Mouse (Mus musculus) neural tube, embryonic 13.5 days (tissue): ENCODE measurements around the gene Gm6176. TPM values are rescaled to one million over a fixed set of nuclear protein-coding genes. Genes with fewer than 3 reads are reported as not detected.
"Not testable (repeated sequence)": the region's sequence is repeated elsewhere in the genome, so short reads cannot be mapped to it uniquely, and the experiment has no call there.

Experiments used
- ATAC-seq: fragments of 200-750 bp; cut with Nextera tagmentation; 2 replicates; pipeline ENCODE4 v1.8.0; 2017; ENCODE audit warnings: low read depth, mild to moderate bottlenecking, moderate TSS enrichment, moderate library complexity
- H3K27ac ChIP-seq: fragments of 300-500 bp; sonication (generic); replicated peaks from 2 replicates; pipeline ENCODE4 v1.5.1; 2015; ENCODE audit warnings: moderate library complexity, mild to moderate bottlenecking, inconsistent platforms
- H3K27me3 ChIP-seq: fragments of 300-500 bp; sonication (generic); 2 replicates; pipeline ENCODE4 v1.6.1; 2015; ENCODE audit warnings: mild to moderate bottlenecking, inconsistent platforms
- H3K36me3 ChIP-seq: fragments of 300-500 bp; sonication (generic); 2 replicates; pipeline ENCODE4 v1.6.1; 2015; ENCODE audit warnings: mild to moderate bottlenecking, inconsistent platforms
- H3K4me1 ChIP-seq: fragments of 300-500 bp; sonication (generic); replicated peaks from 2 replicates; pipeline ENCODE4 v1.6.1; 2015; ENCODE audit warnings: inconsistent platforms
- H3K4me2 ChIP-seq: fragments of 300-500 bp; sonication (generic); 2 replicates; pipeline ENCODE4 v1.6.1; 2015; ENCODE audit warnings: inconsistent platforms, mild to moderate bottlenecking, moderate library complexity
- H3K4me3 ChIP-seq: fragments of 300-500 bp; sonication (generic); 2 replicates; pipeline ENCODE4 v1.5.1; 2015; ENCODE audit warnings: mild to moderate bottlenecking, inconsistent platforms
- H3K9ac ChIP-seq: fragments of 300-500 bp; sonication (generic); 2 replicates; pipeline ENCODE4 v1.6.1; 2015; ENCODE audit warnings: moderate library complexity, mild to moderate bottlenecking, inconsistent platforms
- H3K9me3 ChIP-seq: fragments of 300-500 bp; sonication (generic); 2 replicates; pipeline ENCODE4 v1.6.1; 2016; ENCODE audit warnings: inconsistent platforms
- WGBS: fragments of 180-500 bp; shearing (Covaris S2); methylation state at CpG from one replicate; pipeline ENCODE4 v1.1.7; 2015; 5-methylcytosine and 5-hydroxymethylcytosine counted together
- polyA plus RNA-seq: library from polyadenylated mRNA; unstranded; fragments of >200 nt; fragmentation: Nextera tagmentation; extraction: Ambion mirVana; gene quantifications from 2 replicates; pipeline ENCODE4 v1.2.1, GENCODE M21; 2015

The Gm6176 gene
- polyA plus RNA-seq: not detected in 2 replicates

- ATAC-seq: not testable (repeated sequence)
Observed at GRCm38 (mm10) chr7:22056205-22056604, at the start of gene Gm6176. TSS of gene Gm6176 (minus strand) at chr7:22056305.

GRCm38 (mm10) chr7:22068757-22069156, 12.7 kb upstream of the Gm6176 start, which contains the start of gene Vmn1r139:
TSS of gene Vmn1r139 (plus strand) at chr7:22069057.
- not testable (repeated sequence) for H3K36me3 ChIP-seq, H3K9me3 ChIP-seq, H3K4me3 ChIP-seq, H3K27me3 ChIP-seq, H3K4me2 ChIP-seq, H3K4me1 ChIP-seq, H3K9ac ChIP-seq, H3K27ac ChIP-seq, ATAC-seq
- WGBS: no CpG with 5 or more reads among the region's 7 CpGs

More at GRCm38 (mm10) chr7:22056205-22056604, at the start of gene Gm6176:
- not testable (repeated sequence) for H3K9ac ChIP-seq, H3K4me3 ChIP-seq, H3K36me3 ChIP-seq, H3K27me3 ChIP-seq, H3K9me3 ChIP-seq, H3K4me2 ChIP-seq, H3K27ac ChIP-seq, H3K4me1 ChIP-seq
- WGBS: no CpG with 5 or more reads among the region's 1 CpGs

GRCm38 (mm10) chr7:22028797-22029196, 27.3 kb downstream of the Gm6176 start, which contains the start of gene Vmn1r138:
TSS of gene Vmn1r138 (minus strand) at chr7:22028897.
- not testable (repeated sequence) for H3K4me3 ChIP-seq, H3K9me3 ChIP-seq, ATAC-seq, H3K9ac ChIP-seq, H3K27ac ChIP-seq, H3K36me3 ChIP-seq, H3K4me1 ChIP-seq, H3K4me2 ChIP-seq, H3K27me3 ChIP-seq
- no CpG with 5 or more reads among the region's 2 CpGs for WGBS

Other genes with a start within 250 kb of the Gm6176 start
- gene Vmn1r135, start 224.0 kb downstream of the Gm6176 start, polyA plus RNA-seq: not detected in 2 replicates
- not detected in 2 replicates for gene Gm5725, start 212.0 kb downstream of the Gm6176 start, polyA plus RNA-seq
- gene Gm5891, start 135.0 kb downstream of the Gm6176 start, polyA plus RNA-seq: not detected in 2 replicates
- gene Vmn1r137, start 61.7 kb downstream of the Gm6176 start, polyA plus RNA-seq: not detected in 2 replicates
- gene Vmn1r138, start 27.4 kb downstream of the Gm6176 start, polyA plus RNA-seq: not detected in 2 replicates
- gene Vmn1r139, start 12.8 kb upstream of the Gm6176 start, polyA plus RNA-seq: not detected in 2 replicates
- not detected in 2 replicates for gene Gm16451, start 61.9 kb upstream of the Gm6176 start, polyA plus RNA-seq
- gene Gm10666, start 78.4 kb upstream of the Gm6176 start, polyA plus RNA-seq: not detected in 2 replicates
- gene Vmn1r142, start 107.7 kb upstream of the Gm6176 start, polyA plus RNA-seq: not detected in 2 replicates
- not detected in 2 replicates for gene Vmn1r143, start 133.1 kb upstream of the Gm6176 start, polyA plus RNA-seq
- not detected in 2 replicates for gene Gm8653, start 145.0 kb upstream of the Gm6176 start, polyA plus RNA-seq
- gene Gm8453, start 173.2 kb upstream of the Gm6176 start, polyA plus RNA-seq: not detected in 2 replicates